Mouse (Mus musculus) heart, embryonic 10.5 days (tissue): Measurements from ENCODE around the gene Mgea5. TPM values are rescaled to one million over a fixed set of nuclear protein-coding genes. Genes with fewer than 3 reads are reported as not detected.

ENCODE experiments used
- DNase-seq: peaks from one replicate; pipeline ENCODE4 v3.0.0-alpha.2; 2017; ENCODE audit warnings: low spot score
- H3K27ac ChIP-seq: fragments of 300-500 bp; sonication (generic); 2 replicates; pipeline ENCODE4 v1.5.1; 2016; ENCODE audit warnings: mild to moderate bottlenecking
- H3K27me3 ChIP-seq: fragments of 300-500 bp; sonication (generic); 2 replicates; pipeline ENCODE4 v1.6.1; 2016; ENCODE audit warnings: mild to moderate bottlenecking; ENCODE audit not compliant: poor library complexity, insufficient read depth, severe bottlenecking
- H3K36me3 ChIP-seq: fragments of 300-500 bp; sonication (generic); 2 replicates; pipeline ENCODE4 v1.6.1; 2016; ENCODE audit warnings: mild to moderate bottlenecking, moderate library complexity
- H3K4me1 ChIP-seq: fragments of 300-500 bp; sonication (generic); 2 replicates; pipeline ENCODE4 v1.6.1; 2016; ENCODE audit warnings: mild to moderate bottlenecking
- H3K4me3 ChIP-seq: fragments of 300-500 bp; sonication (generic); 2 replicates; pipeline ENCODE4 v1.5.1; 2016; ENCODE audit warnings: mild to moderate bottlenecking, moderate library complexity
- H3K9me3 ChIP-seq: fragments of 300-500 bp; sonication (generic); 2 replicates; pipeline ENCODE4 v1.6.1; 2016; ENCODE audit warnings: mild to moderate bottlenecking, moderate library complexity
- WGBS: fragments of 180-500 bp; shearing (Covaris S2); methylation state at CpG from one replicate; pipeline ENCODE4 v1.1.7; 2016; 5-methylcytosine and 5-hydroxymethylcytosine counted together
- polyA plus RNA-seq: library from polyadenylated mRNA; unstranded; fragments of >200 nt; fragmentation: Nextera tagmentation; extraction: Ambion mirVana; gene quantifications from 2 replicates; pipeline ENCODE4 v1.2.1, GENCODE M21; 2016

Gene Mgea5
- polyA plus RNA-seq, 1 experiment from 2014 or later, result 52.5 TPM

DNA sequence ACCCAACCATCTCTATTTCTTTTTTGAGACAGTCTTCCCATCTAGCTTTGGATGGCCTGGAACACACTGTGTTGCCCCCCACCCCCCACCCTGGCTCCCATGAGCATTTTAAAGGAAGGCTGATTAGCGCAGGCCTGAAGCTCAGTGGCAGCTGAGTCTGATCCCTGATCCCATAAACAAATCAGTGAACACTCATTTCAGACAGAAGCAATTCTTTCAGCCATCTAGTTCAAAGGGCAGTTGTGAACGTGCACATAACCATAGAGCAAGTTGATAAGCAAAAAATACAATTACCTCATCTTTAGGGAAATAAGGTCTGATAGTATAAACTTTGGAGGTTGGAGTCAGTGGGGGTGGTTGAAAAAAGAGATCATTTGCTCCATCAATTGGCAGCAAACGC, 22.8 kb downstream of the Mgea5 start:
- WGBS, result 82% methylated on average over 3 of the region's 3 CpGs
- Histone ChIP-seq H3K4me1 (no peaks in the 10 kb centered on the region), H3K36me3 (peaks cover 92% of the 10 kb centered on the region), H3K9me3 (no peaks in the 10 kb centered on the region), H3K27me3 (no peaks in the 10 kb centered on the region), H3K27ac (no peak overlapping the region), H3K4me3 (no peak overlapping the region)
- no peak for DNase-seq

DNA sequence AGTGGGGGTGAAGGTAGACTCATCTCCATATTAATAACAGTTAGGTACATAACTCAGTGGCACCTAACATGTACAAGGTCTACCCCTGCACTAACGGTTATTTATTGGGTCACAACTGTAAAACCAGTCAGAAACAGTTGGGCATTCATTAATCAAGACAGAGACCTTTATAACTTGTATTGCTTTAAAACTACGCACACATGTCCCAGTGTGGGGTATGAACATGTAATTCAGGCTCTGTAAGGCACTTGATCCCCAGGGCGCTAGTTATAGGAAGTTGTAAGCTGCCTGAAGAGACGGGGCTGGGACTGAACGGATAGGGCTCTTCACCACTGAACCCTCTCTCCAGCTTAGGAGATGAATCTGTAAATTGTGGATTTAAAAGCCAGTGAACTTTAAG, 25.0 kb downstream of the Mgea5 start:
- no peak for DNase-seq
- H3K27ac ChIP-seq, result no peak overlapping the region
- WGBS, result 91% methylated on average over 5 of the region's 5 CpGs
- H3K4me3 ChIP-seq, result no peak overlapping the region
- H3K9me3 ChIP-seq, result no peaks in the 10 kb centered on the region
- peaks cover 93% of the 10 kb centered on the region for H3K36me3 ChIP-seq
- H3K4me1 ChIP-seq, result no peaks in the 10 kb centered on the region
- H3K27me3 ChIP-seq, result no peaks in the 10 kb centered on the region

DNA sequence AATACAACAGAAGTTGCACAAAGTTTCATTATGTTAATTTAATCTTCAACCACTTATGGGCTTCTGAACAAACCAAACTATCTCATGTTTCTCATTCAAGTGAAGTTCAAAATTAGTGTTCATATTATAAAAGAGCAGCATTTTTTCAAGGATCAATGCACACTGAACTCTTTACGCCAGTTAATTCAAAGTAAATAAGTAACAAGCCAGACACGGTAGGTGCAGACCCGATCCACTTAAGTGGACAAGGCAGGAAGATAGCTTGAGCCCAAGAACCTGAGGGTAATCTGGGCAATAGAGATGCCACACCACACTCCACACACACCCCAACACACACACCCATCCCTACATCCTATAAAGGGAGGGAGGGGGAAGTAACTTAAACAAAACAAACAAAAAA, 30.1 kb downstream of the Mgea5 start:
- no peak overlapping the region for H3K4me3 ChIP-seq
- H3K4me1 ChIP-seq, result peaks cover 7% of the 10 kb centered on the region
- DNase-seq, result no peak
- WGBS, result 93% methylated on average over 3 of the region's 3 CpGs
- peaks cover 71% of the 10 kb centered on the region for H3K36me3 ChIP-seq
- no peak overlapping the region for H3K27ac ChIP-seq
- no peaks in the 10 kb centered on the region for H3K27me3 ChIP-seq
- no peaks in the 10 kb centered on the region for H3K9me3 ChIP-seq

DNA sequence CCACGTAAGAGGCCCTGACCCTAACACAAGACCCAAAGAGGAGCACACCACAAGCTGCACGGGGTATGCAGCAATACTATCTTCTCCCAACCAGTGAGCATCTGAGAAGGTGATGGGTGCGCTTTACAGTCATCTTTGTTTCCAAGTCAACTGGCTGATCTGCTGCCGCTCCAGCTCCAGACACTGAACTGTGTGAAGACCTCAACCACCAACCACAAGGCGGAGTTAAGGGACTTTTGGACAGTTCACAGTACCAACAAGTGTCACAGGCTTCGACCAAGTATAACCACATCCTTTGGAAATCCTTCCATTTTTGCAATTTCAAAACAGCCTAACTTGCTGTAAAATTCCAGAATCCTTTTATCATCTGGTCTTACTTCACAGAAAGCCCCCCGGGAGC, 31.8 kb downstream of the Mgea5 start:
- no peak for DNase-seq
- Histone ChIP-seq H3K4me1 (peaks cover 21% of the 10 kb centered on the region), H3K4me3 (no peak overlapping the region), H3K27ac (no peak overlapping the region), H3K36me3 (peaks cover 55% of the 10 kb centered on the region), H3K27me3 (peaks cover 2% of the 10 kb centered on the region), H3K9me3 (no peaks in the 10 kb centered on the region)
- 89% methylated on average over 7 of the region's 7 CpGs for WGBS

DNA sequence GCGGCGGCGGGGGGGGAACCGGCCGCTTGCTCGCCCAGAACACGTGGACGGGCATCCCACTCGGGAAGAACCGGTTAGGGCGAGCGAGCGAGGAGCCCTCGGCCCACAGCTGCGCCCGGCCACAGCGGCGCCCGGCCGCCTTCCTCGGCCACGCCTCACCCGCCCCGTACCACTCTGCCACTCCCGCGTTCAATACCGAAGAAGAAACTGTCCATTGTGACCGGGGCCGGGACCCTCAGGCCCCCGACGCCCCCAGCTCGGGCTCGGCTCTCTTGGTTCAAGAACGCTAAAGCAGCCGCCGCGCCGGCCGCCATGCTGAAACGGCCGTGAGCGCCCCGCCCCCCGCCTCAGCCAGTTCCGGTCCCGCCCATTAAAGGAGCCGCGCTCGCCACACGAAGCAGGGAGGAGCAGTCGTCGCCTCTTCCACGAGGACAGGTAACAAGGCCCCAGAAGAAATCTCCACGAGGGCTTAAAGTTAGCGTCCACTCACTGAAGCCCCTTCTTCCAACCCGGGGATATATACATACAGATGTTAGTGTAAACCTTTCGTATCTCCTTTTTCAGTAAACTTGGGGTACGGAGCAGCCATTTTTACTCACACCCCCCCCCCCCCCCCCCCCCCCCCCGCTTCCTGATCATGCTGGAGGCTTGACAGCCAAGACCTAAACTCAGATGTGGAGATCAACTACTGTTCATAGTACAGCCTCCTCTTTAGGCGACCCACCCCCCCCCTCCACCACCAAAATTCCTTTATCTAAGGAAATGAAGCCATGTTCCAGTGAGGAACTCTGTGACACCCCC, 34.2 kb downstream of the Mgea5 start, which contains the start of gene Npm3:
Gene Npm3 (minus strand): TSS at position 349 of the 801 bp plus-strand sequence.
- H3K27me3 ChIP-seq, result peaks cover 24% of the 10 kb centered on the region
- H3K4me1 ChIP-seq, result peaks cover 41% of the 10 kb centered on the region
- DNase-seq, result peak; percentile 95
- under 1% methylated on average over 60 of the region's 60 CpGs for WGBS
- peak within 1 kb of the TSS; percentile 94 for H3K4me3 ChIP-seq
- peak within 1 kb of the TSS; percentile 92 for H3K27ac ChIP-seq
- peaks cover 32% of the 10 kb centered on the region for H3K36me3 ChIP-seq
- no peaks in the 10 kb centered on the region for H3K9me3 ChIP-seq

DNA sequence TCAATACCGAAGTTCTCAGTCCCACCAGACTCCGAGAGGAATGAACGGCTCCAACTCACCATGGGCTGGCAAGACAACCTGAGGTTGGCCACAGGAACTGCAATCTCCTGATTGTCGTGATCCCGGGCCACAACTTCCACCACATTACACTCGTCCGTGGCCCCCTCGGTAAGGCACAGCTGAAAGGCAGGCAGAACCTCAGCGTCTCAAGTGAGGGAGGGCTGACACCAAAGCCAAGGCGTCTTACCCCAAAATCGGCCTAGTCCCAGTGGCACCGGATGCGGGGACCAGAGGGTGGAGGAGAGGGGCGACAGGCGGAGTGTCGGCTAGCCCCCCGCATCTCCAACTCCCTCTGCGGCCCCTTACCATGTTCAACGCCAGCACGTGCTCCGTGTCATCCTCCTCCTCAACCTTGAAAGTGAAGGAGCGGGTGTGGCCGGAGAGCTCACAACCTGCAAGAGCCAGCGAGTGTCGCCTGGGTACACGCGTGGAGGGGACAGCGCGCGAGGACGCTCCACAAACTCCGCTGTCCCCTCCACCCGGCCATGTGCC, 34.9 kb downstream of the Mgea5 start:
- no peak for DNase-seq

DNA sequence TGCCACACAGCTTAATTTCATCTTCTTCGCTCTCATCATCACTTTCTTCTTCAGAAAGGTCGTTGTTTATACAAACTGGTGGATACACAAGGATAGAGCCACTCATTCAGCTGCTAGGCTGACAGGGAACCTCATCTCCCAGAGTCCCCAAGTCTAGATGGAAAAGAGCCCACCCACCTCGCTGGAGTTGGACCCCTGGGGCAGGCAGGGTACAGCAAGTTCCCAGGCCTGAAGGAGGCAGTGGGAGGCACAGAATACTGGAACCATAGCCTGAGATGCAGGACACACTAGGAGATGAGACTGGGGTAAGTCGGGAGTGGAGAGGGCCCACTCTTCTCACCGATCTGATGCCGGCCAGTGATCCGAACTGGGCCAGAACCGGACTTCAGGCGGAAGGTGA, 35.4 kb downstream of the Mgea5 start:
- no peak for DNase-seq
- Histone ChIP-seq H3K4me3 (peak overlapping the region; percentile 94), H3K4me1 (peaks cover 45% of the 10 kb centered on the region), H3K36me3 (peaks cover 19% of the 10 kb centered on the region), H3K9me3 (no peaks in the 10 kb centered on the region), H3K27me3 (peaks cover 36% of the 10 kb centered on the region), H3K27ac (no peak overlapping the region)
- WGBS, result 43% methylated on average over 9 of the region's 9 CpGs

More for the DNA sequence above, 34.9 kb downstream of the Mgea5 start:
- Histone ChIP-seq H3K36me3 (peaks cover 25% of the 10 kb centered on the region), H3K9me3 (no peaks in the 10 kb centered on the region), H3K27ac (peak overlapping the region; percentile 92), H3K27me3 (peaks cover 30% of the 10 kb centered on the region), H3K4me3 (peak overlapping the region; percentile 94), H3K4me1 (peaks cover 41% of the 10 kb centered on the region)
- WGBS, result 1% methylated on average over 33 of the region's 33 CpGs

DNA sequence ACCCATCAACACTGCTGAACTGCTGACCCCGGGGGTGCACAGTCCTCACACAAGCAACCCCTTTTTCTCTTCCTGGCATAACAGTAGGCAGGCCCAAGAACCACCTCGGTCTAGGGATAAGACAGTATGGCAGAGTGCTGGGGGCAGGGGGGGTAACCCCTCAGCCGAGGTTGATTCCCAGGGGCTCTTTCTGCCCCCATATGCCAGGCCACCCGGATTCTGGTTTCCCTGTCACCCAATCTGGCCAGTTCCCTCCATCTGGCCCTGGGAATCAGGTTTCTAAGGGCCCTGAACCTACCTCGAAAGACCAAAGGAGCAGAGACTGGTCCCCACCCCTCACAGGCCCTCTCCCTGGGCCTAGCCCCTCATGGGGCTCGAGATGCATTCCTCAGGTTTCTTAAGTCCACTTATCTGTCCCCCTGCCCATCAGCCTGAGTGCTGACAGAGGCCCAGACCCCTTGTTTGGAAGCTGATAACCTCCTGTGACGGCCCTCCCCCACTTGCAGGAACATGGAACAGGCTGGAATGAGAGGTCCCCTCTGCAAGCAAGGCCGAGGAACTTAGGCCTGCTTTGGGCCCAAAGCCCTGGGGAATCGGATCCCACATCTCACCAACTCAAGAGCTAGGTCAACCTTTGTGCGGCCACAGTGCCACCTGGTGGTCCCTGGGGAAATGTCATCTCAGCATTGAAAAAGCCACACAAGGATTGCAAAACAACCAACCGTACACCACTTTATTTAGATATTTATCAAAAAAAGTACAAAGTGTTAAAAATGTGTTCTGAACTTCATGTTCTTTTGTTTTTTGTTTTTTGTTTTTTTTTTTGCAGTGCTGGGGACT, 36.4 kb downstream of the Mgea5 start:
- Histone ChIP-seq H3K27ac (0 out of 2 replicates have a peak overlapping the region, but pooled peaks have one; percentile 47), H3K4me1 (peaks cover 53% of the 10 kb centered on the region), H3K4me3 (no peak overlapping the region), H3K36me3 (peaks cover 11% of the 10 kb centered on the region), H3K9me3 (no peaks in the 10 kb centered on the region), H3K27me3 (peaks cover 44% of the 10 kb centered on the region)
- WGBS, result 9% methylated on average over 11 of the region's 11 CpGs
- peak; percentile 90 for DNase-seq

DNA sequence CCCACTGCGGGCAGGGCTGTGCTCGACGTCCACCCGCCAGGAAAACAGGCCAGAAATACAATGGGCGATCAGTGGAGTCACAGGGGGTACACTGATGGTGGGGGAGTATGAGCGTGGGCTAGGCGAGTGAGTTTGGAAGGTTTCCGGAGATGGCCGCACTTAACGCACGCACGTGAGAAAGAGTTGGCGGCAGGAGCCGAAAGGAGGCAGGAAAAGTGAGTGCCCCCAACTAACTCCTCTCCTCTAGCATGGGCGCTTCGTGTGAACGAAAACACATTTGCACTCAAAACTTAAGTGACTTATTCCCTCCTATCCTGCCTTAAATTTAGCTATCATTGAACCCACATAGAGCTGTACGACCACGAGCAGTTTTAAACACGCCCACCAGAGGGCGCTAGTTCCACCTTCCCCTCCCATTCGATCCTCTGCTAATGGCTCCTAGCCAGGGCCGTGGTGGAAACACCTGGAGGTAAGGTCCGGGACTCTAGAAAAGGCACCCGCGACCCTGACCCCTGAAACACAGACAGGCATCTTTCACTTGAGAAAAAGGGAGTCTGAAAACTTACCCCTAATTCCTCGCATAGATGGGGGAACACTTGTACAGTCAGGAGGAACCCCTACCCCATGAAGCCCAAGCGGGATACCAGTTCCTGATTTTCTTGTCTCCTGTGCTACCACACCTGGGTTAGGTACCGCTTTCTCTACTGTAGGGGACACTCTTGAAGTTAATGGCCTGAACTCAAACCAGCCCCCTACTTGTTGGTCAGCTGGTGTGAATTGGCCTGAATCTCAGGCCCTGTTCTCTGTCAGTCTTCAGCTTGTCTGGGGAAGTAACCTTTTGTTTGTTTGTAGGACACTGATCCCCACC, 37.2 kb downstream of the Mgea5 start:
- H3K4me1 ChIP-seq, result peaks cover 62% of the 10 kb centered on the region
- H3K27ac ChIP-seq, result no peak overlapping the region
- peaks cover 4% of the 10 kb centered on the region; the same call in 1 of the 2 replicates for H3K36me3 ChIP-seq
- H3K9me3 ChIP-seq, result no peaks in the 10 kb centered on the region
- 6% methylated on average over 29 of the region's 29 CpGs for WGBS
- peak; percentile 85 for DNase-seq
- peak overlapping the region; percentile 39 for H3K4me3 ChIP-seq
- peaks cover 52% of the 10 kb centered on the region for H3K27me3 ChIP-seq

DNA sequence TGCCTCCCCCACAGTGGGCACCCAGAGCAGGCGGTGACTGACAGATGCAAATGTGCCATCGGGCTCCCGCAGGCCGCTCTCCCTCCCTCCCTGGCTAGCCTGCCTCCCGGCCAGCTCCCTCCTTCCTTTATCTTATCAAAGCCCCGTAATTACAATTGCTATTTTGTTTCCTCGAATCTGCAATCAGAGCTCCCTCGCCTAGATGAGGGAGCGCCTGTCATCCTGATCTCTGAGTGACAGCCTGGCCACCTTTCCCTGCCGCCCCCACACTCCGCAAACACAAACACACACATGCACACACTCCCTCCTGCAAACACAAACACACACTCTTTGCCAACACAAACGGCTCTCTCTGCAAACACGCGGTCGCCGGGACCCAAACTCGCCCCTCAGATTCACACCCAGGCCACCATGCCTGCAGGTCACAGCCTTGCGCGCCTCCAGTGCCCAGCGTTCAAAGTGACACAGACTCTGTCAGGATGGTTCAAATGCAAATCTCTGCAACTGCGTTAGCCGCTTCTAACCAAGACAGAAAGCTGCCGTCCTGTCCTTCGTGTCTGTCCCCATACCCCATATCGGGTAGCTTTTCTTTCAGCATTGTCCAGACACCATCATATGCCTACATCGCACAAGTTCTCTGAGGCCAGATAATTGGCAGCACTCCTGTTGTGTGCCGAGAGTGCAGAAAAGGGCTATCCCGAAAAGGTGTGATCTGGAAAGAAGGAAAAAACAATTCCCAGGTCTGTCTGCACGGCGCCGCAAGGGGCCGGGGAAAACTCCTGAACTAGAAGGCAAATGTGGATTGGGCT, 38.1 kb downstream of the Mgea5 start:
- H3K9me3 ChIP-seq, result no peaks in the 10 kb centered on the region
- no peak overlapping the region for H3K27ac ChIP-seq
- 0 out of 2 replicates have a peak, but pooled peaks cover 2% of the 10 kb centered on the region for H3K36me3 ChIP-seq
- WGBS, result 1% methylated on average over 32 of the region's 32 CpGs
- H3K4me1 ChIP-seq, result peaks cover 65% of the 10 kb centered on the region
- no peak for DNase-seq
- peak overlapping the region; percentile 39 for H3K4me3 ChIP-seq
- H3K27me3 ChIP-seq, result peaks cover 61% of the 10 kb centered on the region

DNA sequence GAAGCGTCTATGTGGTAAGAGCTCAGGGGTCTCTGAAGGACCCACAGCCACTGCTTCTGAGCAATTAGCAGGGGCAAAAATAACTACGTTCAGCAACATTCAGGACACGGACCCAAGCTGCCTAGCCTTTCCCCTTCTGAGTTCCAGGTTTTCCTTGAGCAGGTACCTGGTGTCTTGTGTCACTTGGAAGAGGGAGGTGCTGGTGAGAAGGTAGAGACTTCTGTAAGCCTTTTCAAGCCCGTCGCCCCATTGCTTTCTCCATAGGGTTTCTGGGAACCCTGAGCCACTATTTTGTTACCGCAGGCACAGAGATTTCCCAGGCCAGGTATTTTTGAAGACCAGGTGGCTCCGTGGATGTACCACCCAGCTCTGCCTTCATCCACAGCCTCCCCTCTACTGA, 40.0 kb downstream of the Mgea5 start:
- no peak for DNase-seq
- WGBS, result 15% methylated on average over 7 of the region's 7 CpGs
- peak overlapping the region; percentile 68; the same call in 1 of the 2 replicates for H3K4me3 ChIP-seq
- no peaks in the 10 kb centered on the region for H3K36me3 ChIP-seq
- peaks cover 80% of the 10 kb centered on the region for H3K27me3 ChIP-seq
- H3K9me3 ChIP-seq, result no peaks in the 10 kb centered on the region
- peaks cover 62% of the 10 kb centered on the region for H3K4me1 ChIP-seq
- no peak overlapping the region for H3K27ac ChIP-seq
